Mouse (Mus musculus) limb, embryonic 15.5 days (tissue): ENCODE data around the gene Rpl6. TPM values are rescaled to one million over a fixed set of nuclear protein-coding genes. Genes with fewer than 3 reads are reported as not detected.
"Not testable (repeated sequence)": the region's sequence is repeated elsewhere in the genome, so short reads cannot be mapped to it uniquely, and the experiment has no call there.

ENCODE experiments used
- ATAC-seq: fragments of 200-750 bp; cut with Nextera tagmentation; 2 replicates; pipeline ENCODE4 v1.8.0; 2017; ENCODE audit warnings: low read depth, moderate TSS enrichment; ENCODE audit not compliant: insufficient number of reproducible peaks, low FRiP score, low TSS enrichment
- H3K27ac ChIP-seq: fragments of 300-500 bp; sonication (generic); 2 replicates; pipeline ENCODE4 v1.5.1; 2015; ENCODE audit warnings: moderate library complexity, mild to moderate bottlenecking, inconsistent platforms
- H3K27me3 ChIP-seq: fragments of 300-500 bp; sonication (generic); 2 replicates; pipeline ENCODE4 v1.6.1; 2015; ENCODE audit warnings: inconsistent platforms
- H3K36me3 ChIP-seq: fragments of 300-500 bp; sonication (generic); 2 replicates; pipeline ENCODE4 v1.6.1; 2015; ENCODE audit warnings: inconsistent platforms
- H3K4me1 ChIP-seq: fragments of 300-500 bp; sonication (generic); 2 replicates; pipeline ENCODE4 v1.6.1; 2015; ENCODE audit warnings: inconsistent platforms
- H3K4me2 ChIP-seq: fragments of 300-500 bp; sonication (generic); 2 replicates; pipeline ENCODE4 v1.6.1; 2015; ENCODE audit warnings: mild to moderate bottlenecking, inconsistent platforms
- H3K4me3 ChIP-seq: fragments of 300-500 bp; sonication (generic); 2 replicates; pipeline ENCODE4 v1.5.1; 2015; ENCODE audit warnings: mild to moderate bottlenecking, inconsistent platforms
- H3K9ac ChIP-seq: fragments of 300-500 bp; sonication (generic); 2 replicates; pipeline ENCODE4 v1.6.1; 2015; ENCODE audit warnings: inconsistent platforms
- H3K9me3 ChIP-seq: fragments of 300-500 bp; sonication (generic); 2 replicates; pipeline ENCODE4 v1.6.1; 2016; ENCODE audit warnings: inconsistent platforms
- WGBS: fragments of 180-500 bp; shearing (Covaris S2); methylation state at CpG from one replicate; pipeline ENCODE4 v1.1.7; 2015; 5-methylcytosine and 5-hydroxymethylcytosine counted together
- polyA plus RNA-seq: library from polyadenylated mRNA; unstranded; fragments of >200 nt; fragmentation: Nextera tagmentation; extraction: Ambion mirVana; gene quantifications from 2 replicates; pipeline ENCODE4 v1.2.1, GENCODE M21; 2015

Gene Rpl6
- polyA plus RNA-seq, 1 experiment from 2014 or later = 611 TPM

DNA sequence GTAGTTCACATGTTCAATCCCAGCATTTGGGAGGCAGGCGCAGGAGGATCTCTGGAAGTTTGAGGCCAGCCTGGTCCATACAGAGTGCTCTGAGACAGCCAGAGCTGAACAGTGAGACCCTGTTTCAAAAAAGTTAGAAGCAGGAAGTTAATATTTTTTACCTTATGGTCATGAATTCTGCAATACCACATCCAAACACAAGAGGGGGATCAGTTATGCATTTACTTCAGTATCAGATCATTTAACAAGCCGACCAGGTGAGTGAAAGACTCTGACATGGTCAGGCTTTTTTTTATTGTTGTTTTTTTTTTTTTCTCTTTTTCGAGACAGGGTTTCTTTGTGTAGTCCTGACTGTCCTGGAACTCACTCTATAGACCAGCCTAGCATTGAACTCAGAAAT, 2.5 kb upstream of the Rpl6 start:
- Histone ChIP-seq H3K36me3 (peaks cover 12% of the 10 kb centered on the region), H3K4me1 (peaks cover 13% of the 10 kb centered on the region), H3K27ac (no peak overlapping the region), H3K9ac (no peak overlapping the region), H3K27me3 (no peaks in the 10 kb centered on the region), H3K4me3 (no peak overlapping the region), H3K4me2 (no peak overlapping the region), H3K9me3 (no peaks in the 10 kb centered on the region)
- WGBS = 38% methylated on average over 3 of the region's 3 CpGs
- ATAC-seq = no peak

- Histone ChIP-seq H3K4me3 (no peak overlapping the region), H3K9me3 (no peaks in the 10 kb centered on the region), H3K27me3 (no peaks in the 10 kb centered on the region), H3K4me2 (no peak overlapping the region), H3K4me1 (peaks cover 18% of the 10 kb centered on the region), H3K36me3 (peaks cover 19% of the 10 kb centered on the region), H3K9ac (no peak overlapping the region), H3K27ac (no peak overlapping the region)
- 84% methylated on average over 1 of the region's 1 CpGs for WGBS
- no peak for ATAC-seq
These were observed 1.8 kb upstream of the Rpl6 start for GRCm38 (mm10) chr5:121202467-121202866.

DNA sequence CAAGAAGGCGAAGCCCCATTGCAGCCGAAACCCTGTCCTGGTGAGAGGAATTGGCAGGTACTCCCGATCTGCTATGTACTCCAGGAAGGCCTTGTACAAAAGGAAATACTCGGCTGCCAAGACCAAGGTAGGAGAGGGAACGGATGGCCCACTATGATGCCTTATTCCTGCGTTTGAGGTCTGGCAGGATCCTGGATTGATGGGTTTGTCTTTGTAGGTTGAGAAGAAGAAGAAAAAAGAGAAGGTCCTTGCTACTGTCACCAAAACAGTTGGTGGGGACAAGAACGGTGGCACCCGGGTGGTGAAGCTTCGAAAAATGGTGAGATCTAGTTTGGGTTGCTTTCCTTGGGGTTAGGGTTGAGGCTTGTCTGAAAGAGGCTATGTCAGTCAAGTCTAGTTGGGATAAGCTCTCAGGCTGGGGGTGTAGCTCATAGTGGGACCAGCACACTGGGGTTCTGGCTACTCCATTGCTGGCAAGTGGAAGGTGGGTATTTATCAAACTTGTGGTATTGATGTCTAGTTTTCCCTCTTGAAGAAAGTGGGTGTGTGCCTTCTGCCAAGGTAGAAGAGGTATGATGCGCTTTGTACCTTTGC, 1.4 kb downstream of the Rpl6 start:
- Histone ChIP-seq H3K4me2 (peak overlapping the region; percentile 59), H3K4me3 (peak overlapping the region; percentile 88), H3K4me1 (peaks cover 23% of the 10 kb centered on the region), H3K36me3 (peaks cover 50% of the 10 kb centered on the region), H3K9ac (0 out of 2 replicates have a peak overlapping the region, but pooled peaks have one; percentile 26)
- H3K27me3 ChIP-seq, H3K9me3 ChIP-seq, ATAC-seq, H3K27ac ChIP-seq: not testable (repeated sequence)
- WGBS = 66% methylated on average over 8 of the region's 10 CpGs

GRCm38 (mm10) chr5:121206540-121206939, 2.3 kb downstream of the Rpl6 start:
- Histone ChIP-seq H3K4me1 (peaks cover 23% of the 10 kb centered on the region), H3K4me2 (peak overlapping the region; percentile 59; the same call in 1 of the 2 replicates), H3K27me3 (no peaks in the 10 kb centered on the region), H3K4me3 (peak overlapping the region; percentile 88; the same call in 1 of the 2 replicates), H3K27ac (no peak overlapping the region), H3K9me3 (no peaks in the 10 kb centered on the region), H3K9ac (0 out of 2 replicates have a peak overlapping the region, but pooled peaks have one; percentile 26), H3K36me3 (peaks cover 59% of the 10 kb centered on the region)
- ATAC-seq = no peak
- 73% methylated on average over 9 of the region's 9 CpGs for WGBS

DNA sequence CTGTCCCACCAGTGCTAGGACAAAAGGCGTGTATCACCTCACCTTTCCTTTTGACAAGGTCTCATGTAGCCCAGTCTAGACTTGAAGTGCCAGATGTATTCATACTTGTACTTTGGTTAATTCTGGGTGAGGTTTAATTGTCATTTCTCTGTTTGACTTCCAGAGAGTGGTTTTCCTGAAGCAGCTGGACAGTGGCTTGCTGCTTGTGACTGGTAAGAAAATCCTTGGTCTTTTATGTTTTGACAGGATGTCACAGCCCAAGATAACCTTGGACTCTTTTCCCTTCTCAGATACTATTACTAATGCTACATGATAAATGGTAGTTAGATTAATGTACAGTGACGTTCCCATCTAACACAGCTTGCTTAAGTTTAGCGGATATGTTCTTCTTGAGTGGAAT, 2.7 kb downstream of the Rpl6 start:
- Histone ChIP-seq H3K9ac (no peak overlapping the region), H3K36me3 (peaks cover 64% of the 10 kb centered on the region), H3K4me3 (no peak overlapping the region), H3K4me1 (peaks cover 23% of the 10 kb centered on the region), H3K4me2 (no peak overlapping the region), H3K9me3 (no peaks in the 10 kb centered on the region), H3K27me3 (no peaks in the 10 kb centered on the region), H3K27ac (no peak overlapping the region)
- 76% methylated on average over 3 of the region's 3 CpGs for WGBS
- no peak for ATAC-seq

GRCm38 (mm10) chr5:121209755-121210600, 5.7 kb downstream of the Rpl6 start:
- Histone ChIP-seq H3K36me3 (peaks cover 76% of the 10 kb centered on the region), H3K27me3 (no peaks in the 10 kb centered on the region), H3K4me2 (no peak overlapping the region), H3K27ac (no peak overlapping the region), H3K9me3 (no peaks in the 10 kb centered on the region), H3K4me1 (peaks cover 23% of the 10 kb centered on the region), H3K4me3 (no peak overlapping the region), H3K9ac (no peak overlapping the region)
- 85% methylated on average over 9 of the region's 9 CpGs for WGBS
- ATAC-seq = no peak

DNA sequence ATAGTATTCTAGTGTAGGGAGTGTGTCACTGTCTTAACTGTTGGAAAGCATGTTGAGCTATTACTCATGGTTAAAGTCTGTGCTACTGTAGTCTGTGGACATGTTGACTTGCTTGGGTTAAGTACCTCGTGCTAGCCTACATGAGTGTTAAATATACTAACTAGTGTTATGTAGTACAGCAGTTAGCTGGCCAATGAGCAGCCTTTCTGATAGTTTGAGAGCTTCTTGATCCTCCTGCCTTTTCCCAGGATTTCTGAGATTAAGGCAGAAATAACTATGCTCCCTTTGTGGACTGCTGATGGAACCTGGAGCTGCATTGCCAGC, 6.3 kb downstream of the Rpl6 start:
- no peak for ATAC-seq

DNA sequence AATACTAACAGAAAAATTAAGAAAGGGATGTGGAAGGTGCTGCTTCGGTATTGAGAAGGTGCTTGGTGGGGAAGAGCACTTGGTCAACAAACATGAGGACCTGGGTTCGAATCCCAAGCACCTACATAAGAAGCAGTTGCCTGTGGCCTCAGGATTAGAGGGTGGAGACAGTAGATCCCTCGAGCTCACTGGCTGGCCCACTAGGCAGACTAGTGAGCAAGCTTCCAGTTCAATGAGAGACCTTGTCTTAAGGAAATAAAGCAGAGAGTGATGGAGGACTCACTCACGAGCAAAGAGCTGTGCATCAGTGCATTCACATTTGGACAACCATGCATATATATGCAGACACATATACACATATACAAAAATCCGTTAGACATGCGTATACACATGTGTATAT, 7.8 kb downstream of the Rpl6 start:
- H3K4me3 ChIP-seq = no peak overlapping the region
- H3K27ac ChIP-seq = no peak overlapping the region
- H3K9ac ChIP-seq = no peak overlapping the region
- H3K9me3 ChIP-seq = no peaks in the 10 kb centered on the region
- no peak overlapping the region for H3K4me2 ChIP-seq
- H3K36me3 ChIP-seq = peaks cover 60% of the 10 kb centered on the region
- H3K4me1 ChIP-seq = peaks cover 8% of the 10 kb centered on the region; the same call in 1 of the 2 replicates
- ATAC-seq = no peak
- 91% methylated on average over 6 of the region's 6 CpGs for WGBS
- no peaks in the 10 kb centered on the region for H3K27me3 ChIP-seq

More for the DNA sequence above, 6.3 kb downstream of the Rpl6 start:
- no peaks in the 10 kb centered on the region for H3K9me3 ChIP-seq
- H3K36me3 ChIP-seq = peaks cover 76% of the 10 kb centered on the region
- H3K4me3 ChIP-seq = no peak overlapping the region
- H3K27ac ChIP-seq = no peak overlapping the region
- H3K27me3 ChIP-seq = no peaks in the 10 kb centered on the region
- H3K9ac ChIP-seq = no peak overlapping the region
- no peak overlapping the region for H3K4me2 ChIP-seq
- WGBS = 85% methylated on average over 1 of the region's 1 CpGs
- peaks cover 22% of the 10 kb centered on the region for H3K4me1 ChIP-seq

GRCm38 (mm10) chr5:121214707-121215106, 10.4 kb downstream of the Rpl6 start:
- Histone ChIP-seq H3K4me3 (no peak overlapping the region), H3K4me2 (no peak overlapping the region), H3K27ac (no peak overlapping the region), H3K36me3 (peaks cover 34% of the 10 kb centered on the region), H3K4me1 (no peaks in the 10 kb centered on the region), H3K9ac (no peak overlapping the region), H3K9me3 (no peaks in the 10 kb centered on the region), H3K27me3 (no peaks in the 10 kb centered on the region)
- ATAC-seq = no peak
- WGBS = 56% methylated on average over 7 of the region's 7 CpGs

DNA sequence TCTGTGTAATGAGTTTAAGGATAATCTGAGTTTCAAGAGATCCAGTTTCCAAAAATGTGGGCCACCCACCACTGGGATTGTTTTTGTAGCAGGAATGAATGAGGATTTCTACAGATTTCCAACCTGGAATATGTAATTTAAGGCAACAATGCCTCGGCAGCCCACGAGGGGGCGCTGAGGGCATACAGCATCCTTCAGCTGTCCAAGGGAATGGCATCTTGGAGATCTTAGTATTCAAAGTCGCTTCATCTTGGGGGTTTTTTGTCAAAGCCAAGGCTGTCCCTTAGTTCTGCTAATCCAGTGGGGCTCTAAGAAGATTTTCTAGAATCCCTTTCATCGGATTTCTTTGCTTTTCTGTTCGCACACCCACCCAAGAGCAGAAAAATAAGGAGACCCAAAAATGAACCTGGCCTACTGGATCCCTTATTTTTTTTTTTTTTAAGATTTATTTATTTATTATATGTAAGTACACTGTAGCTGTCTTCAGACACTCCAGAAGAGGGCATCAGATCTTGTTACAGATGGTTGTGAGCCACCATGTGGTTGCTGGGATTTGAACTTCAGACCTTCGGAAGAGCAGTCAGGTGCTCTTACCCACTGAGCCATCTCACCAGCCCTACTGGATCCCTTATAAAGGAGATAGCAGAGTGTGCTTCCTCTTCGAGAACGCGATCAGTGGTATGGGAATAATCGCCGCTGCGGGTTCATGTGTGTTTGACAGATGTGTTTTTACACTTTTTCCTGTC, 11.3 kb downstream of the Rpl6 start:
- Histone ChIP-seq H3K36me3 (peaks cover 27% of the 10 kb centered on the region), H3K9ac (no peak overlapping the region), H3K9me3 (no peaks in the 10 kb centered on the region), H3K4me2 (no peak overlapping the region), H3K27me3 (no peaks in the 10 kb centered on the region), H3K27ac (no peak overlapping the region), H3K4me1 (no peaks in the 10 kb centered on the region), H3K4me3 (no peak overlapping the region)
- no peak for ATAC-seq
- WGBS = 49% methylated on average over 13 of the region's 13 CpGs

- H3K27ac ChIP-seq = no peak overlapping the region
- H3K4me3 ChIP-seq = no peak overlapping the region
- H3K9me3 ChIP-seq = no peaks in the 10 kb centered on the region
- H3K9ac ChIP-seq = no peak overlapping the region
- no peak for ATAC-seq
- H3K27me3 ChIP-seq = no peaks in the 10 kb centered on the region
- peaks cover 1% of the 10 kb centered on the region for H3K4me1 ChIP-seq
- WGBS = 85% methylated on average over 12 of the region's 12 CpGs
- H3K36me3 ChIP-seq = peaks cover 21% of the 10 kb centered on the region
- H3K4me2 ChIP-seq = no peak overlapping the region
These were observed 11.8 kb downstream of the Rpl6 start for GRCm38 (mm10) chr5:121216126-121216446.
